Mouse (Mus musculus): ENCODE results near the gene Adam1a. TPM values are rescaled to one million over a fixed set of nuclear protein-coding genes. Genes with fewer than 3 reads are reported as not detected.

The Adam1a gene
- polyA plus RNA-seq, 1 experiment from 2014 or later: 1.4 TPM

DNA sequence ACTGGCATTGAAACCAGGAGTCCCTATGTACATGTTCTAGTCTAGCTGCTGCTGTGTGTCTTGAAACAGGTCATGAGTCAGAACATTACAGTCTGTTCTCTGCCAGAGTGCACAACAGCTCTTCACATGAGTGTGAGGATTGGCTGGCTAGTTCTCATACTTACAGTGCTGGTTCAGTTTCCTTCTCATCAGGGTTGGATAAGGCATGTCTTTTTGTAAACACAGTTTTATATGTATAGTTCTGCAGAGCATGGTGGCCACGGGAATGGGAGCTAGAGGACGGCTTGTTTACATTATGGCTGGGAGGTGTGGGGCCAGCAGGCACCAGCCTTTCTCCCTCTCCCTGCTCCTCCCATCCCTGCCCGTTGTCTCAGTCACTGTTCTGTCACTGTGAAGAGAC, 75.7 kb downstream of the Adam1a start:
- no peak for DNase-seq (ENCODE audit: low spot score)
- Histone ChIP-seq H3K27ac (replicated peaks) (no peak overlapping the region), H3K4me1 (peaks cover 4% of the 10 kb centered on the region; the same call in 1 of the 2 replicates), H3K4me3 (no peak overlapping the region), H3K27me3 (ENCODE audit: low read depth, poor library complexity, severe bottlenecking) (no peaks in the 10 kb centered on the region), H3K9me3 (replicated peaks) (no peaks in the 10 kb centered on the region), H3K36me3 (no peaks in the 10 kb centered on the region)
- 61% methylated on average over 3 of the region's 3 CpGs for WGBS

Other genes with a start within 250 kb of the Adam1a start
- 72.8 and 86.5 TPM in 2 replicates for gene Trafd1, start 159.8 kb downstream of the Adam1a start, polyA plus RNA-seq (2016; fragmentation: Nextera tagmentation; extraction: Ambion mirVana)
- gene Naa25, start 147.5 kb downstream of the Adam1a start, polyA plus RNA-seq (2016; fragmentation: Nextera tagmentation; extraction: Ambion mirVana): 52.9 and 54.7 TPM in 2 replicates
- 1.4 TPM in 2 replicates for gene Tmem116, start 93.6 kb downstream of the Adam1a start, polyA plus RNA-seq (2016; fragmentation: Nextera tagmentation; extraction: Ambion mirVana)
- gene Erp29, start 93.0 kb downstream of the Adam1a start, polyA plus RNA-seq (2016; fragmentation: Nextera tagmentation; extraction: Ambion mirVana): 150 and 156 TPM in 2 replicates
- 0.04 TPM in 1 of 2 replicates, not detected in the other for gene Adam1b, start 42.0 kb downstream of the Adam1a start, polyA plus RNA-seq (2016; fragmentation: Nextera tagmentation; extraction: Ambion mirVana)
- not detected in 2 replicates for gene Gm42878, start within 50 bp of the Adam1a start, polyA plus RNA-seq (2016; fragmentation: Nextera tagmentation; extraction: Ambion mirVana)
- gene Mapkapk5, start 423 bp upstream of the Adam1a start, polyA plus RNA-seq (2016; fragmentation: Nextera tagmentation; extraction: Ambion mirVana): 45.5 and 49.4 TPM in 2 replicates
- 104 and 111 TPM in 2 replicates for gene Aldh2, start 48.3 kb upstream of the Adam1a start, polyA plus RNA-seq (2016; fragmentation: Nextera tagmentation; extraction: Ambion mirVana)
- 2.1 TPM in 2 replicates for gene Acad12, start 73.5 kb upstream of the Adam1a start, polyA plus RNA-seq (2016; fragmentation: Nextera tagmentation; extraction: Ambion mirVana)
- 3.7 and 3.9 TPM in 2 replicates for gene Acad10, start 115.0 kb upstream of the Adam1a start, polyA plus RNA-seq (2016; fragmentation: Nextera tagmentation; extraction: Ambion mirVana)
- 40.4 and 44.8 TPM in 2 replicates for gene Brap, start 115.1 kb upstream of the Adam1a start, polyA plus RNA-seq (2016; fragmentation: Nextera tagmentation; extraction: Ambion mirVana)
- gene Atxn2, start 165.9 kb upstream of the Adam1a start, polyA plus RNA-seq (2016; fragmentation: Nextera tagmentation; extraction: Ambion mirVana): 36.6 and 37.3 TPM in 2 replicates

All from midbrain, embryonic 10.5 days (tissue).